In genomic region chr4:100776871-100777375, GRCm38 (mm10) we compare ENCODE assay signal across 8 mouse cellular contexts. TPM values are rescaled to one million over a fixed set of nuclear protein-coding genes. Genes with fewer than 3 reads are reported as not detected.
DNase-seq lines count a peak whose midpoint lies in the region; ATAC-seq and TF ChIP-seq lines count a peak whose summit lies in the region.

No protein-coding gene starts in this region.

- H3K9me3 ChIP-seq in erythroblast, embryonic 14.5 days (ENCODE audit: control insufficient read depth, low read length), result peaks cover 2% of the 10 kb centered on the region; the same call in 1 of the 2 replicates
- H3K9me3 ChIP-seq in liver, embryonic 11.5 days (ENCODE audit: control insufficient read depth, low read length), result no peaks in the 10 kb centered on the region

- peak overlapping the region; percentile 69 for H3K4me2 ChIP-seq in liver, embryonic 11.5 days

- H3K36me3 ChIP-seq in erythroblast, embryonic 14.5 days (ENCODE audit: control insufficient read depth), result no peaks in the 10 kb centered on the region
- no peaks in the 10 kb centered on the region for H3K36me3 ChIP-seq in liver, embryonic 11.5 days (ENCODE audit: control insufficient read depth, insufficient read depth, low read length)

- H3K4me1 ChIP-seq in erythroblast, embryonic 14.5 days (ENCODE audit: control insufficient read depth), result no peaks in the 10 kb centered on the region
- no peaks in the 10 kb centered on the region for H3K4me1 ChIP-seq in cortical plate, adult 2 months (ENCODE audit: control insufficient read depth, insufficient read depth, low read length)
- H3K4me1 ChIP-seq in liver, embryonic 11.5 days (replicated peaks; ENCODE audit: control insufficient read depth, insufficient read depth, low read length), result no peaks in the 10 kb centered on the region; the same call in 1 of the 2 replicates

- peak overlapping the region; percentile 37 for H3K4me3 ChIP-seq in erythroblast, embryonic 14.5 days (replicated peaks)
- H3K4me3 ChIP-seq in cortical plate, adult 2 months (ENCODE audit: insufficient read depth, low read length), result peak overlapping the region; percentile 61
- peak overlapping the region; percentile 66 for H3K4me3 ChIP-seq in liver, embryonic 11.5 days (ENCODE audit: low read depth, low read length)

- H3K27ac ChIP-seq in cortical plate, adult 2 months (ENCODE audit: insufficient read depth, low read length), result peak overlapping the region; percentile 63; the same call in 1 of the 2 replicates
- peak overlapping the region; percentile 68 for H3K27ac ChIP-seq in liver, embryonic 11.5 days (ENCODE audit: low read depth, low read length)

- no peak for TF ChIP-seq POLR2A in cortical plate, adult 2 months (IDR thresholded peaks at IDR 0.05; ENCODE audit: extremely low read depth, insufficient read depth, low read length)

- ATAC-seq in erythroblast, adult 5-6 weeks (replicated peaks; ENCODE audit: low FRiP score, poor library complexity, severe bottlenecking), result no peak
- peak; percentile 50 for ATAC-seq in granulocyte monocyte progenitor cell, adult 5-6 weeks (replicated peaks; ENCODE audit: poor library complexity, severe bottlenecking)
- ATAC-seq in liver, embryonic 11.5 days (replicated peaks; ENCODE audit: low FRiP score), result peak; percentile 51
- no peak for ATAC-seq in activated CD4-positive, CD25-positive, alpha-beta regulatory T cell, adult 4 months

- TF ChIP-seq CTCF in cortical plate, adult 2 months (IDR thresholded peaks at IDR 0.05; ENCODE audit: extremely low read depth, insufficient read depth, low read length), result no peak

- H3K9ac ChIP-seq in liver, embryonic 11.5 days (ENCODE audit: low read depth, low read length), result peak overlapping the region; percentile 65

- H3K27me3 ChIP-seq in erythroblast, embryonic 14.5 days (ENCODE audit: control insufficient read depth), result peaks cover 52% of the 10 kb centered on the region
- H3K27me3 ChIP-seq in liver, embryonic 11.5 days (replicated peaks; ENCODE audit: control insufficient read depth, insufficient read depth, low read length), result peaks cover 49% of the 10 kb centered on the region

- under 1% methylated on average over 60 of the region's 68 CpGs for WGBS in liver, embryonic 11.5 days

- peak; percentile 69 for DNase-seq in kidney, adult 18-20 months
- peak; percentile 72 for DNase-seq in liver, embryonic 11.5 days (ENCODE audit: low spot score)
- DNase-seq in neural tube, embryonic 10.5 days (ENCODE audit: extremely low spot score, low spot score), result peak; percentile 86

RNA-seq across cellular contexts. Expression of gene Cachd1, which starts 0.4 kb away (rescaled TPM):
- polyA plus RNA-seq in erythroblast, embryonic 14.5 days (2012), result 7.9 and 16.7 TPM in 2 replicates
- 85.7 and 130 TPM in 2 replicates for total RNA-seq in erythroblast, adult 5-6 weeks (2015; ENCODE audit: low replicate concordance)
- 39.9 and 49.1 TPM in 2 replicates for total RNA-seq in erythroblast, adult 5-6 weeks (2017; ENCODE audit: low replicate concordance)
- 13.7 and 16.1 TPM in 2 replicates for polyA plus RNA-seq in cortical plate, adult 2 months (2012; rRNA removed)
- total RNA-seq in granulocyte monocyte progenitor cell, adult 5-6 weeks (2014; fragmentation: Nextera tagmentation), result not detected in 2 replicates
- 1.8 TPM in 1 of 2 replicates, not detected in the other for total RNA-seq in granulocyte monocyte progenitor cell, adult 5-6 weeks (2017)
- polyA plus RNA-seq in liver, embryonic 11.5 days (2014; fragmentation: Nextera tagmentation; extraction: Ambion mirVana), result 10.0 and 12.1 TPM in 2 replicates
- polyA plus RNA-seq in activated CD4-positive, CD25-positive, alpha-beta regulatory T cell, adult 4 months (2017; shearing (Covaris generic)), result not detected

Comparison
In these comparisons a context has a peak if more than half of its experiments do, and no peak if none do; other contexts are left out.
1. ATAC-seq: peak in granulocyte monocyte progenitor cell, adult 5-6 weeks (single experiment) and liver, embryonic 11.5 days (single experiment); none in erythroblast, adult 5-6 weeks (single experiment) and activated CD4-positive, CD25-positive, alpha-beta regulatory T cell, adult 4 months (single experiment).
2. Peak in every context shown above with its lines, with median percentiles within 50 percentile points of each other: H3K4me3 ChIP-seq and DNase-seq.